Mouse (Mus musculus) regulatory T cell (primary cell): Measurements from ENCODE around the gene Gm11237.
"Not testable (repeated sequence)": the region's sequence is repeated elsewhere in the genome, so short reads cannot be mapped to it uniquely, and the experiment has no call there.

Experiments used
- in situ Hi-C: fragments of 300-600 bp; cut with MboI, MseI; formaldehyde crosslinking; loops from one replicate; pipeline ENCODE4 v1.15.1; 2025; ENCODE audit warnings: high pct_unique_total_duplicates

Gm11237 gene

GRCm38 (mm10) chr4:73622684-73623083 lies at the start of gene Gm11237:
Gene Gm11237, plus strand, starts transcription at chr4:73622984.
- in situ Hi-C loops = not testable (repeated sequence)

- in situ Hi-C loops = no loop called here
These were observed 23.5 kb upstream of the Gm11237 start for GRCm38 (mm10) chr4:73599248-73599647.

- in situ Hi-C loops = not testable (repeated sequence)
These were observed 15.2 kb upstream of the Gm11237 start, which contains the start of gene Gm11238 for GRCm38 (mm10) chr4:73607581-73607980. Gene Gm11238, plus strand, starts transcription at chr4:73607881.

GRCm38 (mm10) chr4:73637821-73638220 lies 15.0 kb downstream of the Gm11237 start, which contains the start of gene Gm11236:
Gene Gm11236, plus strand, starts transcription at chr4:73638121.
- in situ Hi-C loops = not testable (repeated sequence)

GRCm38 (mm10) chr4:73661864-73662263 lies 39.1 kb downstream of the Gm11237 start:
- in situ Hi-C loops = not testable (repeated sequence)

GRCm38 (mm10) chr4:73668054-73668453 lies 45.3 kb downstream of the Gm11237 start, which contains the start of gene Gm11239:
Gene Gm11239, plus strand, starts transcription at chr4:73668354.
- in situ Hi-C loops = not testable (repeated sequence)
